Mouse (Mus musculus): ENCODE measurements at regions not wholly inside any gene's neighbourhood (a gene's known extent, or its start where the extent isn't known, plus 50 kb on each side); places are given as distances from the start of the nearest gene placed in this dataset.

DNA sequence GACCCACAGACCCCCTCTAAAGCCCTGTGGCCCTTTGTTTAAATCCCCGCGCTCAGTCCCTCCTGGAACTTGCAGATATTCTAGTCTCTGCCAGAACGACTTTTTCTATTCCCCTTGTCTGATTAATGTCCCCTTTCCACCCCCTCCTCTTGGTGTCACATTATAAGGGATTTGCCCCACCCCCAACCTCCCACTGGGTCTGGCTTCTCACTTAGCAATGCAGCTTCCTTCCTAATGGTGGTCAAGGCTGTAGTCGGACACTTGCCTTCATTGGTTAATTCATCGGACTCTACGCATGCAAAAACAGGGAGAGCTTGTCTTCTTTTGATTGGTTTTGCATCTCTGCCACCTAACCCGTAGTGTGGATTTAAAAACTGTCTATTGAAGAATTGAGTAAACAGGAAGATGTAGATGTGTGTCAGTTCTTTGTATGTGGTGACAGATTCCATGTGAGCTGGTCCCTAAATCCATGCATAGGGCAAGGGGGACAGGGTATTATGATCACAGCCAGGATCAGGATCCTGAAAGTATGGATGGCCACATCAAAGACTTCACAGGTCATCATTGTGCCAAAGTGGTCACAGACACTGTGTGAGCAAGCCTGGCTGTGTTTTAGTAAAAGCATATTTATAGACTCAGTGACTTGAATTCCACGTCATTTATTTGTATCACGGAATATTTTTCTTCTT is 908.3 kb upstream of the Lrrc6 start:
- DNase-seq (ENCODE audit: low spot score) = no peak
- intact Hi-C loops (cut with DNase I) = no loop called here

DNA sequence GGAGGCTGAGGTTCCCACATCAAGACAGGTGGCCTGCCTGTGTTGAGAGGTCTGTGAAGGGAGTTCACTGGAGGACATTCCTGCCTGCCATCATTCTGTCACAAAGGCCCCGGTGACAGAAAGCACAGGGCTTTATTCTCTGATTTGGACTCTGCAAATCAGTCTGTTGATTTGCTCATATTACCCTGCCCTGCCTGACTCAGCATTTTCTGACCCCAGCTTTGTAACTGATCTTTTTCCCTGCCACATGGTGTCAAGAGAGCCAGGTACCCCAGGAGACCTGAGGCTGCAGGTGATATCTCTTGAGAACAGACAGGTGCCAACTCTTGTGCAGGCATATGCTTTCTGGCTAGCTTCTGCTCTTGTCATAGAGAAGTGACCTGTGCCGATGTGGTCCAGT is 906.5 kb upstream of the Lrrc6 start:
- intact Hi-C loops (cut with DNase I) = no loop called here
- no peak for DNase-seq (ENCODE audit: low spot score)

DNA sequence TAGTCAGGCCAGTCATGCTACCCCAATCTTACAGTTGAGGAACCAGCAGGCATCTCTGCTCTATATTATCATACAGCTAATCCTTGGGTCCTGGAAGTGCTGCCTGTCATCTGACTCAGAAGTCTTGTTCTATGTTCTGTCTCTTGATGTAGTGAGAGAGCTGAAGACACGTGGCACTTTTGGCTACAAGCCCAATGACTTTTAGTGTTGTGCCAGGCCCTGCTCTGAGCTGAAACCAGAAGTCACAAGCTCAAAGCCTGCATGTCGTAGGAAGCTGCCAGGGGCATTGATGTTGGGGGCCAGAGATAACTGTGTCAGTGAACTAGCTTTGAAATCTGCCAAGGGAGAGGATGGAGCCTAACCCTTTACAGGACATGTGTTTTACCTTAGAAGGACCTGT is 904.8 kb upstream of the Lrrc6 start:
- DNase-seq (ENCODE audit: low spot score) = no peak
- intact Hi-C loops (cut with DNase I) = no loop called here

DNA sequence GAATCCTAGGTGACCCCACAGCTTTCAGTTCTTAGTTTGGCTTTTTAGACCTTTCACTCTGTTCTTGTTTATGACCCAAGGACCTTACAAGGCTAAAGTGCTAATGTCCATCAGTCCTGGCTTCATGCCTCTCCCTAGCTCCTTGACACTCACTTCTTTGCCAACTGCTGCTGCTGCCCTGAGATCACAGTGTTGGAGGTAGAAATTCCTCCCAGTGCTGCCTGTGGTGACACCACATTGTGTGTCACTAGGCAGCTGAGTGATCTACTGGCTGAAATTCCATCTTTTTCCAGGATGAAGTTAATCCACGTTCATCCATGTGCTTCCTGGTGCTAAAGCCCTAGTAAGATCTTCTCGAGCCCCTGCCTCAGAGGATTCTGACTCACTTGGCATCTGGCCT is 904.3 kb upstream of the Lrrc6 start:
- no peak for DNase-seq (ENCODE audit: low spot score)
- intact Hi-C loops (cut with DNase I) = no loop called here

DNA sequence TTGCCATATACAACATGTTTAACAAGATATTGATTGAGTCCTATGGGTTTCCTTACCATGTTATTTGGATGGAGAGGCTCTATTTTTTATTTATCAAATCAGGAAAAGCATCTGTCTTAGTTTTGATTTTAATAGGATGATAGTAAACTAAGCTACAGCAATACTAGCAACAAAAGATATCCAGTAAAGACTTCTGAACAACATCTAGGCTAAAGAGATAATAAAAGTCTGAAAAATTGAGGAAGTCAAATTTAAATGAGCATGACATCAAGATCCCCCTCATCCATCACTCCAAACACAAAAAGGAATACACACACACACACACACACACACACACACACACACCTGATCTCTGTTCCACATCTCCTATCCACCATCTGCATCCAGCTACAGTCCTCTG is 901.6 kb upstream of the Lrrc6 start:
- no peak for DNase-seq (ENCODE audit: low spot score)
- intact Hi-C loops (cut with DNase I) = no loop called here

DNA sequence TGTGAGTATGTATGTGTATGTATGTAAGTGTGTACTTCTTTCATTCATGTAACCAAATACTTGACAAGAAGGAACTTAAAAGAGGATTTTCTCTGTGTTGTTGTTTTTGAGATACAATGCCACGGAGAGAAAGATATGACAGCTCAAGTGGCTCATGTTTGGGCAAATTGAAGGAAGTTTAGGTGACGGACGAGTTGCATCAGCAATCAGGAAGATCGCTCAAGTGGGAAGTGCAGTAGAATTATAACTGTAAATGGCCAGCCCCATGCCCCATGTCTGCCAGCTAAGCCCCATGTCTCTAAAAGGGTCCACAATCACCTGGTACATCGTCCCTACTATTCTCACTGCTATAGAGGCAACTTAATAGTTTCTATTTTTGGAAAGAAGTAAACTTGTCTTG is 896.6 kb upstream of the Lrrc6 start:
- no peak for DNase-seq (ENCODE audit: low spot score)
- intact Hi-C loops (cut with DNase I) = no loop called here

DNA sequence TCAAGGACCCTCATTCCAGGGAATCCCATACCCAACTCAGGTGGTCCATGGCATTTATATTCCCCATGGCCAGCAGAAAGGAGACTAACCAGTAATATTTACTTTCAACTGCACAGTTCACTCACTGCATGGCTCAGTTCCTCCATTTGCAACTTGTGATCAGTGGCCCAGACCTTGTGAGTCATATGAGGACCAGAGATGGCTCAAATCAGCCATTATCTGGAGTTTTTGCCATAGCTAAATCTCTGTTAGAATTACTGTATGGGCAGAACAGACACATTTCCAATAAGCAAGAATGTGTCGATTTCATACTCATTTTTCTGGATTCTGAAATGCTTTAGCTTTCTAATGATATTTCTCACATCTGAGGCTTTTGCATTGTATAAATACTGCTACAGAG is 894.4 kb upstream of the Lrrc6 start:
- DNase-seq (ENCODE audit: low spot score) = no peak
- intact Hi-C loops (cut with DNase I) = no loop called here

DNA sequence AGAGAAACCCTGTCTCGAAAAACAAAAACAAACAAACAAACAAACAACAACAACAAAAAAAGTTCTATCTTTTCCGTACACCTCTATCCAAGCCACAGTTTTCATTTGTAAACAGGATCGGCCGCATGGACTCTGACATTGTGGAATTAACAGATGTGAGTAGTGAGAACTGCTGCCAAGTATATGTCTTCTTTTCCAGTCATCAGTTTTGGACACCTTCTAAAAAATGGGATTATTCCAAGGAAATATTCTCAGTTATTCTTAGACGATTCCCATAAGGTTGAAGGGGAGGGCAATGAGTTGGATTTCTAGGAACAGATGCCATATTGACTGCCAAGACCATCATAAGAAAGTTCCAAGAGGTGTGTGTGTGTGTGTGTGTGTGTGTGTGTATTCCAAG is 891.2 kb upstream of the Lrrc6 start:
- intact Hi-C loops (cut with DNase I) = no loop called here
- no peak for DNase-seq (ENCODE audit: low spot score)

DNA sequence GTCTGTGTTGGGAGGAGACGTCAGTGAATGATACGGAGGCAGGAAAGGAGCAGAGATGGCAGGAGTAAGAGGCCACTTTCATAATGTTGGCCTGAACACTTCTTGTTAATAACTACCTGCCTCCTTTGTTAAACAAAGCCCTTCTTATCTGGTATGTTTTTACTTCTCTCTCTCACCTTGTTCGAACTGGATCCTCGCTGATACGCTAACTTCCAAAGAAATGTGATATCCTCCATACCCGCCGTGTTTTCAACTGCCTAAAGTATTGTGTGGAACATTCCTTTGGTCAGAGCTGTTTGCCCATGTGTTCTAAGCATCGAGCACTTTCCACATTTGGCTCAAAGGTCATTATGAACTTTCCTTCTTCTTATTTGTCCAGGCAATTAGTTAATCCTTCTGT is 887.8 kb upstream of the Lrrc6 start:
- no peak for DNase-seq (ENCODE audit: low spot score)
- intact Hi-C loops (cut with DNase I) = no loop called here

DNA sequence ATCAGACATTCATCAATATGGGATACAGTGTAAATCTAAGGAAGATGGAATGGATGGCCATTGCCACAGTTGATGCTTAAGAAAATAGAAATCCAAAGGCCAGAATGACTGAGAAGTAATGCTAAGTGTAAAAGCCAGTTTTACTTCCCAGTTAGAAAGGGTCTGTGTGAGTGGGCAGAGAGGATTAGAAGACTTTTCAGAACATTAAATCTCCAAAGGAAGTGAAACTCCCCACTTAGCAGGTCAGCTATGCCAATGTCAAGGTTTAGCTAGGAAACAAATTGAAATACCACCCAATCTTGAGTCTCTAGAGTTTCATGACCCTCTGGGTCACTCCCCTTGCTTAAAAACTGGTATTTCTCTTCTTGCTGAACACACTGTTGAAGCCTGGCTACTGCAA is 886.2 kb upstream of the Lrrc6 start:
- DNase-seq (ENCODE audit: low spot score) = no peak
- intact Hi-C loops (cut with DNase I) = no loop called here

DNA sequence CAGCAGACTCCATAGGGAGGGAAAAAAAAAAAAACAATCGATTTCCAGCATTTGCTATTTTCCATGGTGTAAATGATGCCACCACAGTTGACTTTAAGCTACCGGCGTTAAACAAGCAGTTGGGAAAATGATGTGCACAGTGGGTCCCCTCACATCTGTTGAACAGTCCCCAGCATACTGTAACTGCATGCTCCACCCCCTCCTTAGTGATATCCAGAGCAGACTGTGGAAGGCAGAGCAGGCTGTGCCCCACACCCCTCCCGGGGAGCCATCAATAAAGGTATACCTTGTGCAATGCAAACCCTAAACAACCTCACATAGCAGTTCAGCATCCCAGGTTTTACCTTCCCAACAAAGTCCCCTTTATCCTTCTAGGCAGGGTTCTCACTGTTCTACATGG is 872.9 kb upstream of the Lrrc6 start:
- intact Hi-C loops (cut with DNase I) = no loop called here
- DNase-seq (ENCODE audit: low spot score) = no peak

DNA sequence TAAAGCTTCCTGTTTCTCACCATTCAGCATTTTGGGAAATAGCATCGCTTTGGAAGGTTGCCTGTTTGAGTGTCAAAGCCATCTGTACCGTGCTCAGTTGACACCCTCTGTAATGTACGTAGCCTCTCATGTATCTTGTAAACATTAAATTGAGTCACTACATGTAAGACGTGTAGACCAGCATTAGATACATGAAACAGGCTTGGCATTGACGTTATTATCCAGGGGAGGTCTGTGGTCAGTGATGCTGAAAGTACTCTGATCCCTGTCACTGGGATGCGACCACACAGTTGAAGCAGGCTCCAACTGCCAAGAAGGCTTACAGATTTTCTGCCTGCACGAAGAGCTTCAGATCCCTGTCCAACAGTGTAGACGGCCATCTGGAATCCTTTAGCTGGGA is 872.3 kb upstream of the Lrrc6 start:
- intact Hi-C loops (cut with DNase I) = no loop called here
- no peak for DNase-seq (ENCODE audit: low spot score)

DNA sequence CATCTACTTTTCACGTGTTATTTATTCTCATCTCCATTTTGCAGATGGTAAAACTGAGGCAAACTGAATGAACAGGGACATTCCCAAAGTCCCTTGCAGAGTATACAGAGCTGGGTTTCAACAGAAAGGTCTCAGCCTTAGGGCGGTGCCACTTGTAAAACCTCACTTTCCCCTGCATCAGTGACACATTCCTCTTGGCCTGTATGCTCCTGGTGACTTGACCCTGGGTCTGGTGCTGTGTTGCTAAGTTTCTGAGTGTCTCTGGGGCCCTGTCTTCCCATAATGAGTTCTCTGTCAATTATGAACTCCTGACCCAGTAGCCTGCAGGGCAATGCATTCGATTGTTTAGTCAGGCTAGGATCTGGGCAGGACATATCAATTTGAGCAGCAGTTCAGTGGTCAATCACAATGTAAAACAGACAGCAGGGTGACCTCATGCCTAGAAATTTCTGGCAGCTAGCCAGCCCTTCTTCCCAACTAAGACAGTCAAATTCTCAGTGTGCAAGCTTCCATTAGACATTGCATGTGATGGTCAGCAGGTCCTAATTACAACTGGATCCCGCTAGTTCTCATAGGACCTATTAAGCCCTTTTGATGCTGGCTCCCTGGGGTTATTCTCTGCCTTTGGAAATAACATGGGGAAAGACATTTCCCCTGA is 863.5 kb upstream of the Lrrc6 start:
- intact Hi-C loops (cut with DNase I) = no loop called here
- no peak for DNase-seq (ENCODE audit: low spot score)

DNA sequence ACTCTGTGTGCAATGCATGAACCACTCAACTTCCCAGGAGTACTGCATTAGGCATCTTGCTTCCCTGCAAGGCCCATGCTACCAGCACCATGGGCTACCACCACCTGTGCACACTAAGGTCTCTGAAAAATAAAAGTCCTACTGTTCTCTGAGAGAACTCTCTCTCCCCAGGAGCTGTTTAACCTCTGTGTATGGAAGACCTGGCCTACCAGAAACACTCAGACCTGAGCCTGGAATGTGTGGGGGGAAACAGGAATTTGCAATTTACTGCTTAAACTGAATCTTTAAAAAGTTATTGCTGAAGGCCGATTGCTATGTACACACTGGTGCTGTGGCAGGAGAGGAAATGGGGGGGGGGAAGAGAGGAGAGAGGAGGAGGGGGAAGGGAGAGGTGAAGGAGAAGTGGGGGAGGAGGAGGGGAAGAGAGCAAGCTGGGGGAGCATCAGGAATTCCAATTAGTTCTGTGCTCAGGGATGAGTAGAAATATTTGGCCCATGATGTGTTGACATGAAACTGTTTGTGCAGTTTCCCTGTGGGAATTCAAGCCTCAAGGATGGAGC is 860.4 kb upstream of the Lrrc6 start:
- intact Hi-C loops (cut with DNase I) = no loop called here
- no peak for DNase-seq (ENCODE audit: low spot score)

DNA sequence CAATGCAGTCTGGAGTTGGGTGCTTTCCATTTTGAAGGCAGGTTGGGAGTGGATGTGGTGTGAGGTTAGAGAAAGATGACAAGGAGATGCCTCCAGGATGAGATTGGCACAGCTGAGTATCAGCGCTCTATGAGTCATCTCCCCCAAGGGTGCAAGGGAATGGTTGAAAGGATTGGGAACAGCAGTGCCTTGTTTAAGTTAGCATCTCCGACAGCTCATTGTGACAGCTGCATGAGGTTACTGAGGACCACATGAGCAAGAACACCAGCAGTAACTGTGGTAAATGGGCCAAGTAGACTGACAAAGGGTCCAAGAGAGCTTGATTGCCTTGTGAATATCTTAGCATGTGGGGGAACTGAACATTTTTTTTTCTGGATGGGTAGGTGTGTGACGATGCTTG is 857.2 kb upstream of the Lrrc6 start:
- no peak for DNase-seq (ENCODE audit: low spot score)

DNA sequence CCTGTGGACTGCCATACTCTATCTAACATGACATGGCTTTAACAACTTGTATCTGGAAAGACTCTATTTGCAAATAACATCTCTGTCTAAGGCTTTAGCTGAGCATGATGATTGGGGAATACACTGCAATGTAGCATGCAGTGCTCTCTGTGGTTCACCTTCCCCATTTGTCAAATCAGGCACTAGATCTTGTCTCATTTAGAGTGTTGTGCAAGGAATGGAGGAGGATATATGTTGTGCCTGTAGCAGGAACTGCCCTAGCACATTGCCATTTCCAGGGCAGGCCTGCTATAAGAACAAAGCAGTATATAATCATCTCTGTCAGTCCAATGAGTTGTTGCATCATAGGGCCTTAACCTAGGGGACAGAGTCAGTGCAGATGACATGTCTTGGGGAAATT is 854.6 kb upstream of the Lrrc6 start:
- intact Hi-C loops (cut with DNase I) = no loop called here

More for the DNA sequence above, 857.2 kb upstream of the Lrrc6 start:
- intact Hi-C loops (cut with DNase I) = no loop called here

DNA sequence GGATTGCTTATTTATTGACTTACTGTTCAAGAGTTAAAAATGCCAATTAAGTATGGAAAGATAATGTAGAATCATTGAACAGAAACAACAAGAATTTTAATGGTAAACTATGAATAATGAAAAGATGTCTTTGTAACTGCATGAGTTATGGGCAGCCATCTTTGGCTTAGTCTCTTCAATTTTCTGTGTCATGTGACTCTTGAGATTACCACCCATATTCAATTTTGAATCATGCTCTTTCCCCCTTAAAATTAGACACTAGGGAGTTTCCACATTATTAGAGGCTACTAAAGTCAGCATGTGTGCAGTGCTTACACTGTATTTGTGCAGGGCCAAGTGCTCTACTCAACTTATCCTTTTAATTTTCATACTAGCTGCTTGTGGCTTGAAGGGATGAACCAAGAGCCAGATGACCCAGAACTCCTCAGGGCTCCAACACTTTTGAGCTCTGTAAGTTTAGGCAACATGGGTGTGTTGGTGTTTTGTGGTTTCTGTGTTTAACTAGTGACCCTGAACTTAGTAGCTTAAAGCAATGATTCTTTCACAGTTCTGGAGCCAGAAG is 854.0 kb upstream of the Lrrc6 start:
- DNase-seq (ENCODE audit: low spot score) = no peak
- intact Hi-C loops (cut with DNase I) = no loop called here

More for the DNA sequence above, 854.6 kb upstream of the Lrrc6 start:
- no peak for DNase-seq (ENCODE audit: low spot score)

DNA sequence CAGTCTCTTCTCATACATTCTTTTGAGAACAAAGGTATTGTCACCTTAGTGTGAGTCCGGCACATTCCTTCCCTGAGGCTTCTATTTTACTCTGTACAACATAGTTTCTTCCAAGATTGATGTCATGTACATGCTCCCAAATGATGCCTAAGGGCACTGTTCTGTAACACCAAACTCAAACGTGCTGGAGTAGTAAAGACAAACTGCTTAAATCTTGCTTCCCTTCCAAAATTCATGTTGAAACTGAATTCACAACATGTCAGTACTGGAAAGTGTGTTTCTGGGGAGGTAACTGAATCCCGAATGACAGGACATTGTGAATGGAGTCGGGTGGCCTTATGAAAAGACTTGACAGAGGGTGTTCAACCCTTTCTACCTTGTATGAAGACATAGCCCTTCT is 848.8 kb upstream of the Lrrc6 start:
- intact Hi-C loops (cut with DNase I) = no loop called here
- no peak for DNase-seq (ENCODE audit: low spot score)

DNA sequence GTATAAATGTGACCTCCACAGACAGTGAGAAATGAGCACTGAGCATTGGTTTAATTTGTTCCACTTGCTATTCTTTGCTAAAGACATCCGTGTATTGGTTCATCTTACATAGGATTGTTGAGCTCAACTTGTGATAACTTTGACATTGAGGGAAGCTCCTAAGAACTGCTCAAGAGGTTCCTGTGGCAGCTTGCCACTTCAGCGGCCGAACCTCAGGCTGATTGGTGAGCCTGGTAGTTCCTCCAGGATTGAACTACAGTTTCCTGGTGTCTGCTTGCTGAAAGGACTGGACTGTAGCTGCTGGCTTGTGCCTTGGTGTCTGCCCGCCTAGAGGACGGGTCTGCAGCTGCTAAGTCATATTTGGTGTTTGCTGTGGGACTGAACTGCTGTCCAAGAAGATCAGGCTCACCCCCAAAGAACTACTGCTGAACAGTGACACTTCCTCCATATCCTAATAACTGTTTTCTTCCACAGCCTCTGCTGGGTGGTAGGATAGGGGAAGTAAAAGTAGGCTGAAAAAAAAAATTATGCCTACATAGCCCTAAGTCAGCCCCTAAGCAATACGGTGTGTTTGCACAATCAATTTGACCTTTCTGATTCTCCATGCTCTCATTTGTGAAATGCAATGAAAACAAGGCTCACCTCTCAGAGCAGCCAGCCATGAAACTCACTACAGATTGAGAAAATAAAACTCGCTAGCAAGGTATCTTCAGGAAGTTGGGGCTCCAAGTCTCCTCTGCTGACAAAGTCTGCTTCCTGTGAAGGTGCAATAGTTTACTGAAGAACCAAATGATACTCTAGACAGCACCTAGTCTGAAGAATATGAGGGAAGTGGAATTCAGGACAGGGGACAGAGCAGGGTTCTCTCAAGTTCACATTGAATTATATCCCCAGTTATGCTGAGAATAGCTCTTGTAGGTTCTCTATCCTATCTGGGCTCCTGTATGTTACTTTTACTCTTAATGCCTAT is 844.8 kb upstream of the Lrrc6 start:
- DNase-seq (ENCODE audit: low spot score) = no peak
- intact Hi-C loops (cut with DNase I) = no loop called here

DNA sequence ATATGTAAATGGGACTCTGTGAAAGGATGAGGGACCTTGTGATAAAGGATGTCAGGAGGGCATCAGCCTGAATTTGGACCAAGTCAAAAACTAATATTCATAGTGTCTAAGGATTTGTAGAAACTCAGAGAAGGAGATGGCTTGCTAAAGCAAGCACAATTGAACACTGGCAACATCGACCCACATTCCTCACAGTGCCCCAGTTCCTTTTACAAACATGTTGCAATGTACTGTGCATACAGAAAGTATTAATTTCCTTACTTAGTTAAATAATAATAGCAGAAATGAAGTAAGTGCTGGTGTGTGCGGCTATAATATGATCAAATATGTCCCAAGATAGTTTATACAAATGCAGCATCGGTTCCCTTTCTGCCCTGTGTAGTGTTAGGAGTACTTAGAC is 841.3 kb upstream of the Lrrc6 start:
- intact Hi-C loops (cut with DNase I) = no loop called here
- no peak for DNase-seq (ENCODE audit: low spot score)

DNA sequence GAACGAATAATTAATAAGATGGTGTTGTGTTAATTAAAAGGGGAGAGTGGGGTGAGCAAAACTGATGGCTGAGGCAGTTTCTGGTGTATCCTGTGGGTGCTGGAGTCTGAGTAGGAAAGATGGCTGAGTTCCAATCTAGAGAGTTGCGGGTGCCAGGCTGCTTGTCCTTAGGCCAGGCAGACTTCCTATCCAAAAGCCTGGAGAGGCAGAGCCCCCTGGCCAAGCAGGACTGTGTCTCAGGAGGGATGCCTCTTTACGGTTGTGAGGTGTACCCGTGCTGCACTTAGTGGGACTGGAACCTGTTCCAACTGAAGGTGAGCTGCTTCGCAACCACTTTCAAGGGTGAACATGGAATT is 836.3 kb upstream of the Lrrc6 start:
- intact Hi-C loops (cut with DNase I) = no loop called here
- DNase-seq (ENCODE audit: low spot score) = no peak
